Mouse (Mus musculus) liver (tissue): ENCODE results near the gene Iffo1.

Experiments used
- DNase-seq: peaks from one replicate; pipeline ENCODE4 v3.0.0-alpha.2; 2020; ENCODE audit warnings: mixed read lengths

The Iffo1 gene

GRCm38 (mm10) chr6:125145001-125145400 lies at the start of gene Iffo1:
Gene Iffo1 (plus strand): TSS chr6:125145241.
- DNase-seq: peak; percentile 89

- peak; percentile 97 for DNase-seq
These were observed 49.4 kb upstream of the Iffo1 start, which contains the start of gene Chd4 for GRCm38 (mm10) chr6:125095391-125096278. Gene Chd4 (plus strand): TSS chr6:125095981.

GRCm38 (mm10) chr6:125096279-125096596 lies 48.8 kb upstream of the Iffo1 start:
- no peak for DNase-seq

GRCm38 (mm10) chr6:125096597-125097345 lies 48.3 kb upstream of the Iffo1 start:
- DNase-seq: peak; percentile 66

GRCm38 (mm10) chr6:125097346-125097689 lies 47.7 kb upstream of the Iffo1 start:
- DNase-seq: no peak

GRCm38 (mm10) chr6:125097951-125098350 lies 47.1 kb upstream of the Iffo1 start:
- DNase-seq: no peak

GRCm38 (mm10) chr6:125098513-125098912 lies 46.5 kb upstream of the Iffo1 start:
- no peak for DNase-seq

- no peak for DNase-seq
These were observed 45.5 kb upstream of the Iffo1 start for GRCm38 (mm10) chr6:125099421-125099971.

GRCm38 (mm10) chr6:125101444-125101843 lies 43.6 kb upstream of the Iffo1 start:
- no peak for DNase-seq

- peak; percentile 88 for DNase-seq
These were observed 40.8 kb upstream of the Iffo1 start for GRCm38 (mm10) chr6:125104223-125104622.

GRCm38 (mm10) chr6:125107705-125108104 lies 37.3 kb upstream of the Iffo1 start:
- DNase-seq: no peak

GRCm38 (mm10) chr6:125109371-125109770 lies 35.7 kb upstream of the Iffo1 start:
- no peak for DNase-seq

- peak; percentile 55 for DNase-seq
These were observed 34.1 kb upstream of the Iffo1 start for GRCm38 (mm10) chr6:125110927-125111326.

- no peak for DNase-seq
These were observed 32.5 kb upstream of the Iffo1 start for GRCm38 (mm10) chr6:125112553-125112952.

GRCm38 (mm10) chr6:125119387-125119786 lies 25.7 kb upstream of the Iffo1 start:
- DNase-seq: no peak

GRCm38 (mm10) chr6:125128724-125129123 lies 16.3 kb upstream of the Iffo1 start:
- DNase-seq: no peak

- DNase-seq: no peak
These were observed 15.2 kb upstream of the Iffo1 start for GRCm38 (mm10) chr6:125129710-125130402.

- DNase-seq: peak; percentile 95
These were observed 13.5 kb upstream of the Iffo1 start, which contains the start of gene Nop2 for GRCm38 (mm10) chr6:125131302-125132156. Gene Nop2 (plus strand): TSS chr6:125131909.

- no peak for DNase-seq
These were observed 12.6 kb upstream of the Iffo1 start for GRCm38 (mm10) chr6:125132470-125132869.

GRCm38 (mm10) chr6:125137002-125137671 lies 7.9 kb upstream of the Iffo1 start:
- DNase-seq: no peak

GRCm38 (mm10) chr6:125139747-125140146 lies 5.3 kb upstream of the Iffo1 start:
- DNase-seq: no peak
